Mouse (Mus musculus) CD4-positive, CD25-positive, alpha-beta regulatory T cell, adult 4 months (primary cell): ENCODE results near the gene Cfap73. TPM values are rescaled to one million over a fixed set of nuclear protein-coding genes. Genes with fewer than 3 reads are reported as not detected.

Experiments used
- ATAC-seq: one replicate; pipeline ENCODE4 v1.8.0; 2017
- polyA plus RNA-seq, 2 experiments: library from polyadenylated mRNA; unstranded; fragments of 100-300 nt; shearing (Covaris generic); gene quantifications; one replicate each; pipeline ENCODE4 v1.2.1; 2017

Gene Cfap73
- polyA plus RNA-seq, 2 experiments from 2014 or later = not detected

GRCm38 (mm10) chr5:120647814-120648491, 13.9 kb upstream of the Cfap73 start:
- ATAC-seq = peak; percentile 58

GRCm38 (mm10) chr5:120647361-120647760, 13.3 kb upstream of the Cfap73 start:
- no peak for ATAC-seq

- ATAC-seq = no peak
These were observed 11.8 kb upstream of the Cfap73 start for GRCm38 (mm10) chr5:120645851-120646250.

GRCm38 (mm10) chr5:120644227-120644626, 10.2 kb upstream of the Cfap73 start:
- no peak for ATAC-seq

GRCm38 (mm10) chr5:120643365-120644085, 9.5 kb upstream of the Cfap73 start:
- ATAC-seq = no peak

- ATAC-seq = no peak
These were observed 6.1 kb upstream of the Cfap73 start for GRCm38 (mm10) chr5:120640094-120640493.

GRCm38 (mm10) chr5:120635633-120636032, 1.6 kb upstream of the Cfap73 start:
- ATAC-seq = no peak

- no peak for ATAC-seq
These were observed 825 bp upstream of the Cfap73 start for GRCm38 (mm10) chr5:120634860-120635259.

GRCm38 (mm10) chr5:120631892-120632291, 2.1 kb downstream of the Cfap73 start:
- ATAC-seq = no peak

- peak; percentile 62 for ATAC-seq
These were observed 2.9 kb downstream of the Cfap73 start for GRCm38 (mm10) chr5:120631128-120631527.

- ATAC-seq = no peak
These were observed 5.4 kb downstream of the Cfap73 start for GRCm38 (mm10) chr5:120628624-120629023.

DNA sequence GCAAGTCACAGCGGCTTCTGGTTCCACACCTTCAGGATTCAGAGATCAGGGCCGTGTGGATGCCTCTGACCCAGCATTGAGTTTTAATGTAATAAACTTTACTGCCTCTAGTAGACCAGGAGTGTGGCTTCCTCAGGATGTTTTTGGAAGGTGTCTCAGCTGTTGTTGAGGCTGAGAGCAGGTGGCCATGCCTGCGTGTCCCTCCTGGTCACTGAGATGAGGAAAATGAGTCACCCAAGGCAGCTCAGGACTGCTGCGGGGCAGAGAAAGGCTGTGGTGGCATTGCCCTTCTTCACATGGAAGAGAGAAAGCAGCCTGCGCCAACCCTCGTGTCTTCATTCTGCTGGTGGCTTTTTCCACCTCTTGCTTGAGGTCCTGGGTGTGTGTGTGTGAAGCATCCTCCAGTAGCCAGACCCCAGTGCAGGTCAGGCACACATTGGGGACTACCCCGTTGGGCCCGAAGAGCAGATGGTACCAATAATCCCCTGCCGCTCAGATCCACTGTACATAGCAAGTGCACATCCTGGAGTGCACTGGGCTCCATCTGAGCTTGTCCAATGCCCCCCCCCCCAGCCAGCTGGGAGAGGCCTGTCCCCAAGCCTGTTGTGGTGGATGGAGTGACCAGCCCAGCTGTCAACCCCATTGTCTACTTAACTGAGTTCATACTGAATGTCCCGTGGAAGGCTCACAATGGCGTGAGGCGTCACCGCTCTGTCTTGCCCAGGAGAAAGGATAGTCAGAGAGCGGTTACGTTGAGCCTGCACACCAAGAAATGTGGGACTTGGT, 6.3 kb downstream of the Cfap73 start:
- ATAC-seq = no peak

- ATAC-seq = no peak
These were observed 7.6 kb downstream of the Cfap73 start for GRCm38 (mm10) chr5:120626399-120626798.

DNA sequence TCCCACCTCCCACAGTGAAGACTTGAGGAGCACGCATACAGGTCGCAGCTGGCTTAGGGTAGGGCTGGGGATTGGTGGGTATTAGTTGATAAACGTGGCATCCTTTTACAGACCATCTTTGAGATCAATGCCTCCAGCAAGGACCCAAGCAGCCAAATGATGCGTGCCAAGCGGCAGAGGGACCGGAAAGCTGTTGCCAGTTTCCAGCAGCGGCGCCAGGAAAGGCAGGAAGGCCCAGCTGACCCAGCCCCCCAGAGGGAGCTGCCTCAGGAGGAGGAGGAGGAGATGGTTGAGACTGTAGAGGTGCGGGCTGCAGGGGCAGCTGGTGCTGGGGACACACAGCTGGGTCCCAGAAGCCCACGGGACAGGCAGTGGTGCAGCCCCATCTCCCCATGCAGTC, 9.6 kb downstream of the Cfap73 start:
- no peak for ATAC-seq

GRCm38 (mm10) chr5:120622198-120622851, 11.7 kb downstream of the Cfap73 start:
- ATAC-seq = peak; percentile 40

DNA sequence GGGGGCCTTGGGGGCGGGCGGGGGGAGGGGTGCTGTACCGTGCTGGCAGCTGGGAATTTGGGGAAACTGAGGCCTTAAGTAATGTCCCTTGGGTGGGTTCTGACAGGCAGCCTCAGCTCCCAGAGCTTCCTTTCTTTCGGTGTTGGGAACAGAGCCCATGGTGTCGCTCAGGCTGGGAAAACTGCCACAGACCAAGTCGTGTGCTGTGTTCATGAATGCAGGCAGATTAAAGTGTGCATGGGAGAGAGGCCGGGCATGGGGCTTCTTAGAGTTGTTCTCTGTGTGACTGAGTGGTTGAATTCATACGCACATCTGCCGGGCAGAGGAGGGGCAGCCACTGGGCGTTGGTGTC, 12.2 kb downstream of the Cfap73 start:
- ATAC-seq = no peak

- ATAC-seq = peak; percentile 77
These were observed 12.8 kb downstream of the Cfap73 start for GRCm38 (mm10) chr5:120621078-120621765.

DNA sequence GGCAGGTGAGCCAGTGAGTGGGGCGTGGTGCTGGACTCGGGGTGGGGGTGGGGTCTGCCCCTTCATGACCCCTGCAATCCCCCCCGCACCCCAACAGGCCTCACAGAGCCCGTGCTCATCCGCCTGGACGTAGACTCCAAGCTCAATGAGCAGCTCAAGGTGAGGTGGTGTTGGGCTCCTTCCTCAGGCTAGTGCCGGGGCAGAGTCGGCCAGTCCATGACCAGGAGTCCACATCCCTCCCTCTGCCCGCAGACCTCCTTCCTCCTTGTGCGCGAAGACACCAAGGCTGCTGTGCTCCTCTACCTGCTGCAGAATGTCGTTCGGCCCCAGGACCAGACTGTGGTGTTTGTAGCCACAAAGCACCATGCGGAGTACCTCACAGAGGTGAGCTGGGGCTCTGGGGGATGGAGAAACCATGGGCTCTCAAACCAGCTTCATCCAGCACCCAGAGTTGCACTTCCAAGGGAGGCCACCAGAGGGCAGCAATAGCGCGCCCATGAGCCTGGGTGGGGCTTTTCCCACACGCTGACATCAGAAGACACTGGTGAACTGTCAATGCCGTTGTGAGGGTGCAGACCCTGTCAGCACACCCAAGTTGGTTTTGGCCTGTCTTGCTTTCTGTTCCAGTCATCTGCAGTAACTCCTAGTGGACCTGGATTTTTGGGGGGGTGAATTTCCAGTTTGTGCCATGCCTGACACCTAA, 13.5 kb downstream of the Cfap73 start:
- ATAC-seq = peak; percentile 62

DNA sequence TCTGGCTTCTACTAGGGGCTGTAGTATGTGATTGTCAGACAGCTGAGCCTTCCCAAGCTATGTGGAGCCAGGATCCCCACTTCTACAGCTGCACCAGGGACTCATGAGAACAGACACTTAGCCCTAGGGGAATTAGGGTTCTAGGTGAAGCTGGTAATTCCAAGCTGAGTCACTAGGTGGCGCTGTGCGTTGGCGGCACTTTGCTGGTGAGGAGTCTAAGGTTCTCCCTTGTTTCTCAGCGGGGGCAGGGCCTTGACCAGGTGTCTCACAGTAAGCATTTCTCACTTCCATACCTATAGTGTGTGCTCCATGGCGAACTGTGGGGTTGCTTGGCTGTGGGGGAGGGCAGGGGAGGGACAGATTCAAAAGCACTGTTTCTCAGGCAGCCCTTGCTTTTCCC, 14.8 kb downstream of the Cfap73 start:
- no peak for ATAC-seq

- no peak for ATAC-seq
These were observed 15.3 kb downstream of the Cfap73 start for GRCm38 (mm10) chr5:120618778-120619177.

GRCm38 (mm10) chr5:120615903-120616302, 18.1 kb downstream of the Cfap73 start:
- no peak for ATAC-seq
